Mouse (Mus musculus): ENCODE data around the gene Nsmce4a.

GRCm38 (mm10) chr7:130606958-130607357 lies 34.0 kb upstream of the Nsmce4a start:
- TF ChIP-seq CTCF (IDR thresholded peaks at IDR 0.05; ENCODE audit: borderline replicate concordance, insufficient read depth, low read length): no peak
- TF ChIP-seq POLR2A (IDR thresholded peaks at IDR 0.05; ENCODE audit: low read depth, low read length): no peak

Measured in embryonic fibroblast, embryonic 13.5 days (primary cell).